In the genomic region with DNA sequence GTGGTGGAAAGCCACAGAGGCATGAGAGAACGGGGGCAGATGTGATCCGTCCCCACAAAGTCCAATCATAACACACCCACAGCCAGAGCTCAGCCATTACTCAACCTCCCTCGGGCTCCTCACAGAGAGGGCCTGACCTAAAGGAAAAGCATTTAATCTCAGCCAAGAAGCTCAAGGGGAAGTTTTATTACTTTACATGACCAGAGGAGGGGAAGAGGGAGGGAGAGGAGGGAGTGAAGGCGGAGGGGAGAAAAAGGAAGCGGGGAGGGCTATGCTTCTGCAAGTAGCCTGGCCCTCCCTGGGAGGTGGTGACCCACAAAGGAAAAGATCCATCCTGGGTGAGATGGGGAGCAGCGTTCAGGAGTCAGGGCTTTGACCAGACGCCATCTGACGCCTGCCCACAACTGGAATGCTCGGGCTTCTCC, we compare ENCODE assay signal across 8 mouse cellular contexts. TPM values are rescaled to one million over a fixed set of nuclear protein-coding genes. Genes with fewer than 3 reads are reported as not detected.
A peak's percentile ranks its signal among the peaks of the same experiment; 100 is the strongest.
DNase-seq lines count a peak whose midpoint lies in the region; ATAC-seq and TF ChIP-seq lines count a peak whose summit lies in the region.

No protein-coding gene starts in this region.

- WGBS in heart, embryonic 15.5 days: 51% methylated on average over 9 of the region's 9 CpGs
- WGBS in limb, embryonic 10.5 days: 45% methylated on average over 9 of the region's 9 CpGs

- H3K4me1 ChIP-seq in heart, embryonic 15.5 days (replicated peaks): peaks cover 10% of the 10 kb centered on the region; the same call in 1 of the 2 replicates
- peaks cover 22% of the 10 kb centered on the region for H3K4me1 ChIP-seq in limb, embryonic 10.5 days

- no peak overlapping the region for H3K9ac ChIP-seq in heart, embryonic 15.5 days

- H3K36me3 ChIP-seq in heart, embryonic 15.5 days: no peaks in the 10 kb centered on the region
- peaks cover 16% of the 10 kb centered on the region for H3K36me3 ChIP-seq in limb, embryonic 10.5 days

- no peak overlapping the region for H3K4me2 ChIP-seq in heart, embryonic 15.5 days

- H3K9me3 ChIP-seq in heart, embryonic 15.5 days (replicated peaks): no peaks in the 10 kb centered on the region
- no peaks in the 10 kb centered on the region for H3K9me3 ChIP-seq in limb, embryonic 10.5 days (replicated peaks)

- DNase-seq in gastrocnemius, adult 2 months: peak; percentile 19
- no peak for DNase-seq in gastrocnemius, postnatal 36 days
- no peak for DNase-seq in Patski (ENCODE audit: low read depth, low spot score)
- DNase-seq in limb, embryonic 10.5 days (ENCODE audit: low spot score): peak; percentile 49
- no peak for DNase-seq in right cerebral cortex, postnatal 10 days (ENCODE audit: low spot score in 2 of 2)
- no peak for DNase-seq in left cerebral cortex, postnatal 4 days
- DNase-seq in cerebellum, adult 8-10 months: no peak

- H3K4me3 ChIP-seq in gastrocnemius, adult 2 months: no peak overlapping the region
- no peak overlapping the region for H3K4me3 ChIP-seq in heart, embryonic 15.5 days
- no peak overlapping the region for H3K4me3 ChIP-seq in limb, embryonic 10.5 days

- H3K27ac ChIP-seq in gastrocnemius, adult 2 months: peak overlapping the region; percentile 21
- peak overlapping the region; percentile 65 for H3K27ac ChIP-seq in heart, embryonic 15.5 days
- H3K27ac ChIP-seq in limb, embryonic 10.5 days: peak overlapping the region; percentile 86

- H3K27me3 ChIP-seq in Patski: no peaks in the 10 kb centered on the region
- H3K27me3 ChIP-seq in heart, embryonic 15.5 days: no peaks in the 10 kb centered on the region
- H3K27me3 ChIP-seq in limb, embryonic 10.5 days (ENCODE audit: low read depth, poor library complexity, severe bottlenecking): no peaks in the 10 kb centered on the region

- intact Hi-C loops in gastrocnemius, adult 2 months (cut with DNase I): no loop called here
- intact Hi-C loops in gastrocnemius, postnatal 36 days (cut with DNase I): no loop called here
- intact Hi-C loops in left cerebral cortex, postnatal 4 days (cut with DNase I): no loop called here

- POLR2A ChIA-PET in Patski (lab: Charles Lee): interaction anchor here (0.6 kb wide), 1 partner anchor 269 kb away, joined by 4 read pairs; no protein-coding TSS in a partner anchor

- in situ Hi-C loops in Patski (cut with MboI; ENCODE audit: low pct_unique_long_range_greater_than_20kb): no loop called here

- TF ChIP-seq CTCF in gastrocnemius, adult 2 months (IDR thresholded peaks at IDR 0.05): no peak
- no peak for TF ChIP-seq CTCF in Patski (IDR thresholded peaks at IDR 0.05)

- CTCF ChIA-PET in Patski (lab: Charles Lee): interaction anchor here (0.7 to 1.3 kb wide), 4 partner anchors 10 to 54 kb away, joined by 3 read pairs; no protein-coding TSS in a partner anchor

- peak; percentile 40 for ATAC-seq in Patski
- ATAC-seq in heart, embryonic 15.5 days (replicated peaks; ENCODE audit: insufficient number of reproducible peaks, insufficient read depth, low FRiP score, low read depth): 0 out of 2 replicates have a peak, but pooled peaks have one; percentile 25

RNA-seq across cellular contexts. Expression of a gene that starts 35.0 kb away (rescaled TPM):
- under 1 TPM; 0.59 to 0.69 TPM for total RNA-seq in gastrocnemius, adult 2 months (2021)
- total RNA-seq in gastrocnemius, postnatal 36 days (2021): under 1 TPM; 0.48 to 0.54 TPM
- polyA plus RNA-seq in Patski (2021): 5.2 TPM
- polyA plus RNA-seq in heart, embryonic 15.5 days (2015; fragmentation: Nextera tagmentation; extraction: Ambion mirVana): 5.5 and 6.8 TPM in 2 replicates
- polyA plus RNA-seq in limb, embryonic 10.5 days (2016; fragmentation: Nextera tagmentation; extraction: Ambion mirVana): 13.2 and 13.7 TPM in 2 replicates
- total RNA-seq in left cerebral cortex, postnatal 4 days (2021): 1 to 10 TPM; 3.1 to 3.5 TPM

Comparison
In these comparisons a context has a peak if more than half of its experiments do, and no peak if none do; other contexts are left out.
1. DNase-seq: peak in gastrocnemius, adult 2 months (single experiment) and limb, embryonic 10.5 days (single experiment); none in gastrocnemius, postnatal 36 days (0 of 2), Patski (single experiment), right cerebral cortex, postnatal 10 days (0 of 2), left cerebral cortex, postnatal 4 days (single experiment) and cerebellum, adult 8-10 months (single experiment).
2. H3K27ac ChIP-seq: peak in every context shown above with its lines; median percentile 86 in limb, embryonic 10.5 days; 65 in heart, embryonic 15.5 days; 21 in gastrocnemius, adult 2 months.